Mouse (Mus musculus) C2C12 (cell line): ENCODE results near the gene Actr3b.

Source experiments
- CTCF ChIP-seq: IDR thresholded peaks from one replicate; pipeline ENCODE4 v1.5.1; 2011; ENCODE audit not compliant: control insufficient read depth, insufficient read depth, insufficient read length
- FOSL1 ChIP-seq: IDR thresholded peaks from one replicate; pipeline ENCODE4 v1.8.0; 2011; ENCODE audit warnings: mild to moderate bottlenecking, low read length; ENCODE audit not compliant: poor library complexity, insufficient read depth, severe bottlenecking
- MYOD1 ChIP-seq: IDR thresholded peaks from one replicate; pipeline ENCODE4 v1.6.1; 2011; ENCODE audit warnings: low read depth; ENCODE audit not compliant: control insufficient read depth, insufficient read length
- USF1 ChIP-seq: IDR thresholded peaks from one replicate; pipeline ENCODE4 v1.6.1; 2011; ENCODE audit warnings: low read depth, mild to moderate bottlenecking, control low read depth, moderate library complexity

GRCm38 (mm10) chr5:25830802-25831201 lies 71.0 kb downstream of the Actr3b start:
- TF ChIP-seq MYOD1 (no peak), CTCF (no peak), USF1 (no peak), FOSL1 (no peak)
